Mouse (Mus musculus) heart, postnatal 0 days (tissue): ENCODE results near the gene 1600002K03Rik.

Source experiments
- CTCF ChIP-seq: IDR thresholded peaks from 2 replicates; pipeline ENCODE4 v1.5.1; 2016; ENCODE audit warnings: antibody characterized with exemption, control low read depth, low read depth
- EP300 ChIP-seq: IDR thresholded peaks from 2 replicates; pipeline ENCODE4 v1.6.1; 2016; ENCODE audit warnings: antibody characterized with exemption, low read depth

DNA sequence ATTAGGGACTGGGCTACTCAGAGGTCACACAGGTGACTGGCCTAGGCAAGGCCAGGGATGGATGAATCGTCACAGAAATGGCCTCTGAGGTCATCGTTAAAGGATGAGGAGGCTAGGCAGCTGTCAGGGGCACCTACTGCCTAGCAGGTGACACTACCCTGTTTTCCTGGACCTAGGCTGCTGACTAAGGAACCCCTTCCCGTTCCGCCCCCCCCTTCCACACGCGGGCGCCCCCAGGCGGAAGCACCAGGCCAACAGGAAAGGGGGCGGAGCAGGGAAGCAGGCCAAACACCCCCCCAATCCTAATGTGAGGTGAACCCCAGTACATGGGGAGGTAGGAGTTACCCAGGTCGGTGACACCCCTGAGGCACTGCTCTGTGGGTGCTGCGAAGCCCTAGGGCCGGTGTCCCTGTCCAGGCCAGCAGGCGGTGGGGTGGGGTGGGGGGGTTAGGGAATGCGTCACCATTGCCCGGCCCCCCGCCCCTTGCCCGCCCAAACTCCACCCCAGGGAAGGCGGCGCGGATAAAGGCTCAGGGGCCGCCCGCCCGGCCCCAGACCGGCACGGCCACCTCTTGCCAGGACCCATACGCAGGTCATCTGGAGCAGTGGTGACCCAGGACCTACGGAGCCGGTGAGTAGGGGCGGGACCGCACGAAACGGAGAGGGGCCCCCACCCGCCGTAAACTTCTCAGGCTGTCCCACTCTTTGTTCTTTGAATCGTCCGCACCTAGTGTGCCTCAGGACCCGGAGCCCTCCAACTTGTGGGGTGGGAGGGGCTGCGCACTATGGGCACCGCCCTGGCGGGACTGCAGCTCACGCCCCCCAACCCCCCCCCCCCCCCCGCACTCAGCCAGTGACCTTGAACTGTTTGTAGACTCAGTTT, 24.8 kb upstream of the 1600002K03Rik start, which contains the start of gene Midn:
- TF ChIP-seq CTCF (peak; percentile 51), EP300 (peak; percentile 81)
